Mouse (Mus musculus): ENCODE data around the gene Aldh16a1. TPM values are rescaled to one million over a fixed set of nuclear protein-coding genes. Genes with fewer than 3 reads are reported as not detected.
"Not testable (repeated sequence)": the region's sequence is repeated elsewhere in the genome, so short reads cannot be mapped to it uniquely, and the experiment has no call there.

The Aldh16a1 gene
- polyA plus RNA-seq, 1 experiment = 38.5 TPM

GRCm38 (mm10) chr7:45117566-45117965, 36.8 kb downstream of the Aldh16a1 start:
- no peak for DNase-seq (ENCODE audit: low read depth)

GRCm38 (mm10) chr7:45113476-45113875, 40.9 kb downstream of the Aldh16a1 start:
- no peak for DNase-seq (ENCODE audit: low read depth)

DNA sequence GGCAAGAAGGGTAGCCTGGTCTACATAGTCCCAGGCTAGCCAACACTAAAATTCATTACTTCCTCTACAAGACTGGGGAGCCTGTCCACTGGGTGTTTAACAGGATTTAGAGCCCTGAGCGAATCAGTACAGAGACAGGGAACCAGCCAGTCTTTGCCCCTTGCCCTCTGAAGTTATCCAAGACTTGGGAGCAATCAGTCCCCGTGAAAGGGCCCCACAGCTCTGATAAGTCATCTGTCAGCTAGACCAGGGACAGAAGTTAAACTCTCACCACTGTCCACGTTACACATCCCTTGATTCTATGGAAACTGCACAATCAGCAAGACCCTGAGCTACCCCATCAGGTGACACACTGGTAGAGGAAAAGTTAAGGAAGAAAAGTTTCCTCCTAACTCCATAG, 41.9 kb downstream of the Aldh16a1 start:
- no peak for DNase-seq (ENCODE audit: low read depth)

DNA sequence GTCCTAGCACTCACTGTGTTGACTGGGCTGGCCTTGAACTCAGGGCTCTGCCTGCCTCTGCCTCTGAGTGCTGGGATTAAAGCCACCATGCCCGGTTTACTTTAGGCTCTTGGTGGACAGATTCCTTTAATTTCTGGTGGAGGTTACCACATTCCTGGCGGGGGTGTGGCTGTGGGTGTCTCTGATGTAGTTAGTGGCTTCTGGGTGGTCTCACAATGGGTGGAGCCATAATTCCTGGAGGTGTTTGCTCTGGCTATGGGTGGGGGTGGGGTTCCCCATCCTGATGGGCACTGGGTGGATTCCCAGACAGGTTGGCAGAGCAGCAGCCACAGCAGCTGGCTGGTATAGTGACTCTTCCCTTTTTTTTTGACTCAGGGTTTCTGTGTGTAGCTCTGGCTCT, 42.4 kb downstream of the Aldh16a1 start:
- no peak for DNase-seq (ENCODE audit: low read depth)

DNA sequence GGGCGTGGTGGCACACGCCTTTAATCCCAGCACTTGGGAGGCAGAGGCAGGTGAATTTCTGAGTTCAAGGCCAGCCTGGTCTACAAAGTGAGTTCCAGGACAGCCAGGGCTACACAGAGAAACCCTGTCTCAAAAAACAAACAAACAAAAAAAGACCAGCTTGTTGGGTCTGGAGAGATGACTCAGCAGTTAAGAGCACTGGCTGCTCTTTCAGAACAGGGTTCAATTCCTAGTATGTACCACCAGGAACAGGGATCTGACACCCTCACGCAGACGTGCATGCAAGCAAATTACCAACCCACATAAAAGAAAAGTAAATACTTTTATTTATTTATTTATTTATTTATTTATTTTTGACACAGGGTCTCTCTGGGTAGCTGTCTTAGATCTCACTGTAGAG, 44.3 kb downstream of the Aldh16a1 start:
- not testable (repeated sequence) for DNase-seq (ENCODE audit: low read depth)

DNA sequence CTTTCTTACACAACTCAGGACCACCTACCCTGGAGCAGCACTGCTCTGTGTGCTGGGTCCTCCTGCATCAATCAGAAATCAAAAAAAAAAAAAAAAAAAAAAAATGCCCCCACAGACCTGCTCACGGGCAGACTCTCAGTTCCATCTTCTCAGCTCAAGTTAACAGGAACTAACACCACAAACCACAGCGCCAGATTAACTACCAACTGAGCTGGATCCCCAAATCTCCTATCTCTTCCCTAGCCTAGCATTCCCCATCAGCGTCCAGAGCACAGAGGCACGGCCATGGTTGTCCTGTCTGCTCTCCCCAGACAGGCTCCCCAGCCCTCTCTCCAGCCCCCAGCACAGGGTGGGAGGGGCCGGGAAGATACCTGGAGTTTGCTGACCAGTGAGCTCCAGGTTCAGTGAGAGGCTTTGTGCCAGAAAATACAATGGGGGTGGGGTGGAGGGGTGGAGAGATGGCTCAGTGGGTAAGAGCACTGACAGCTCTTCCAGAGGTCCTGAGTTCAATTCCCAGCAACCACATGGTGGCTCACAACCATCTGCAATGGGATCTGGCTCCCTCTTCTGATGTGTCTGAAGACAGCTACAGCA, 47.2 kb downstream of the Aldh16a1 start:
- no peak for DNase-seq (ENCODE audit: low read depth)

- no peak for DNase-seq (ENCODE audit: low read depth)
These were observed 47.9 kb downstream of the Aldh16a1 start for GRCm38 (mm10) chr7:45106441-45106840.

GRCm38 (mm10) chr7:45105491-45105890, 48.9 kb downstream of the Aldh16a1 start:
- no peak for DNase-seq (ENCODE audit: low read depth)

GRCm38 (mm10) chr7:45104941-45105340, 49.4 kb downstream of the Aldh16a1 start:
- DNase-seq (ENCODE audit: low read depth) = no peak

DNA sequence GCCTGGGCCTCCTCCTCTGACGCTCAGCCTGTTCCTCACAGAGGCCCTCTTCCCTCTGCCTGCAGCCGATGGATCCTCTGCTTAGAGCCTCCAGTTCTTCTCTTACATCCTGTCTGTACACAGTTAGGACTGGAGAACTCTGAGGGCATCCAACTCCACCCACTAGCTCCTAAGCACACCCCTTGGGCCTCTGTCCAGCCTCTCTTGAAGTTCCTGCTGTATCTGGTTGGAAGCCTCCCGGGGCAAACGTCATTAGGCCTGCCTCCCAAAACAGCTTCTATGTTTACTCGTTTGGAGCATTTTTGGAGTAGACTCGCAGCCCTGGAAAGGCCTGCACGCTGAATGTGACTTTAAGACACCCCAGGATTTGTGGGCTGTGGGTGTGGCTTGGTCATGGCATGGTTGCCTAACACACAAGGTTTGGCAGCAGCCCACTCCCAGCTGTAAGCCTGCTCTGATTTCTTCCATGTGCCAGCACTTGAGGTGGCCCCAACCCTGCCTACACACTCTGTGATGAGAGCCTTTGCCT, 50.7 kb downstream of the Aldh16a1 start, which contains the start of gene Fcgrt:
Gene Fcgrt (minus strand): TSS at position 200 of the 529 bp plus-strand sequence.
- peak; percentile 93 for DNase-seq (ENCODE audit: low read depth)

GRCm38 (mm10) chr7:45102940-45103585, 51.3 kb downstream of the Aldh16a1 start:
- DNase-seq (ENCODE audit: low read depth) = no peak

- DNase-seq (ENCODE audit: low read depth) = no peak
These were observed 51.9 kb downstream of the Aldh16a1 start for GRCm38 (mm10) chr7:45102441-45102840.

- DNase-seq (ENCODE audit: low read depth) = no peak
These were observed 54.3 kb downstream of the Aldh16a1 start for GRCm38 (mm10) chr7:45100046-45100445.

DNA sequence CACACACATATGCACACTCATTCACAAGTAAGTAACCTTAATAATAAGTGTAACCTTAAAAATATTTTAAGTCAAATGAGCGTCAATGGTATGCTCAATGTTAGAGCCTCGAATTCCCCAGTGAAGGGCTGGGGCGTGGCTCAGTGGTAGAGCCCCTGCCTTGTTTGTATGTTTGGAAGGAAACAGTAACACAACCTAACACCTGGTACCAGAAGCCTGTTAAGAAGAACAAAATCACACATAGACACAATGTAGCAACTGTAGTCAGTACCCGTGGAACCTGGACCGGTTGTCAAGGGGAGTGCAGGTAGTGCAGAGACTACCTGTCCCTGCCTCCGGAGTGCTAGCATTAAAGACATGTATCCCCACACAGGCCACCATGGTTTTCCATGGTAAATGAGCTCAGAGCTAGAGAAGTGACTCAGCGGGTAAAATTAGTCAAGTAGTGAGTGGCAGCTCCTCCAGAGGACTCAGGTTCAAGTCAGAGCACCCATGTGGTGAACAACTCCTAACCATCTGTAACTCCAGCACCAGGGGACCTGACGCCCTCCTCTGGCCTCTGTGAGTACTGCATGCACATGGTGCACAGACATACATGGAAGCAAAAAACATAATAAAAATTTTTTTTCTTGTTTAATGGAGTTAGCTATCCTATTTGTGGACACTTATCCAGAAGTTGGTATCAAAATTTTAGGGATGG, 55.7 kb downstream of the Aldh16a1 start:
- no peak for DNase-seq (ENCODE audit: low read depth)

GRCm38 (mm10) chr7:45097479-45097878, 56.9 kb downstream of the Aldh16a1 start:
- no peak for DNase-seq (ENCODE audit: low read depth)

- DNase-seq (ENCODE audit: low read depth) = not testable (repeated sequence)
These were observed 58.4 kb downstream of the Aldh16a1 start for GRCm38 (mm10) chr7:45095965-45096364.

- DNase-seq (ENCODE audit: low read depth) = no peak
These were observed 59.0 kb downstream of the Aldh16a1 start for GRCm38 (mm10) chr7:45095367-45095766.

DNA sequence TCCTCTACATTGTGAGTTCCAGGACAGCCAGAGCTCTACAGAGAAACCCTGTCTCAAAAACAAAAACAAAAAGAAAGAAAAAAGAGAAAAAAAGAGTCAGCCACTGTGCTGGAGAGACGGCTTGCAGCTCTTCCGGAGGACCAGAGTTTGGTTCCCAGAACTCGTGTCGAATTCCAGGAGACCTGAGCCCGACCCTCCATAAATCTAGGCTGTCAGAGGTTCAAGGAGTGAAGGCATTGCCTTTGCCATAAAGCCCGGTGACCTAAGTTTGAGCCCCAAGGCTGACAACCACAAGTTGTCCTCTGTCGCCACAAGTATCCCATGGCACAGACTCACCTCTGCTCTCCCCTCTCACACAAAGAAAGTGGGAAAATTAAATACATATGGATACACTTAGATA, 60.3 kb downstream of the Aldh16a1 start:
- DNase-seq (ENCODE audit: low read depth) = no peak

DNA sequence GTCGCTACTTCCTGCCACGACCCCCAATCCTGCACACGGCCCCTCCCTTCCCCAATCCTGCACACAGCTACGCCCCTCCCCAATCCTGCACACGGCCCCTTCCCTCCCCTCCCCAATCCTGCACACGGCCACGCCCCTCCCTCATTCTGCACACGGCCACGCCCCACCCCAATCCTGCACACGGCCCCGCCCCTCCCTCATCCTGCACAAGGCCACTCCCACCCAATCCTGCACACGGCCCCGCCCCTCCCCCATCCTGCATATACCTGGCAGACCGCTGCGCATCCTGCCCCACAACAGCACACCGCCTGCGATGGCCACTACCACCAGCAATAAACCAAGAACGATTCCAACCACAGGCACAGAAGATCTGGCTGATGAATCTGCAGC, 60.9 kb downstream of the Aldh16a1 start:
- no peak for DNase-seq (ENCODE audit: low read depth)

- DNase-seq (ENCODE audit: low read depth) = no peak
These were observed 61.4 kb downstream of the Aldh16a1 start for GRCm38 (mm10) chr7:45092828-45093515.

- DNase-seq (ENCODE audit: low read depth) = no peak
These were observed 62.3 kb downstream of the Aldh16a1 start, which contains the start of gene Rcn3 for GRCm38 (mm10) chr7:45092048-45092447. Gene Rcn3, minus strand, starts transcription at chr7:45092221.
